Mouse (Mus musculus) lung, postnatal 10 days (tissue): ENCODE measurements at regions not wholly inside any gene's neighbourhood (a gene's known extent, or its start where the extent isn't known, plus 50 kb on each side); places are given as distances from the start of the nearest gene placed in this dataset.
A peak's percentile ranks its signal among the peaks of the same experiment; 100 is the strongest.
"Not testable (repeated sequence)": the region's sequence is repeated elsewhere in the genome, so short reads cannot be mapped to it uniquely, and the experiment has no call there.

Experiments
- DNase-seq: peaks from one replicate; pipeline ENCODE4 v3.0.0; 2021

DNA sequence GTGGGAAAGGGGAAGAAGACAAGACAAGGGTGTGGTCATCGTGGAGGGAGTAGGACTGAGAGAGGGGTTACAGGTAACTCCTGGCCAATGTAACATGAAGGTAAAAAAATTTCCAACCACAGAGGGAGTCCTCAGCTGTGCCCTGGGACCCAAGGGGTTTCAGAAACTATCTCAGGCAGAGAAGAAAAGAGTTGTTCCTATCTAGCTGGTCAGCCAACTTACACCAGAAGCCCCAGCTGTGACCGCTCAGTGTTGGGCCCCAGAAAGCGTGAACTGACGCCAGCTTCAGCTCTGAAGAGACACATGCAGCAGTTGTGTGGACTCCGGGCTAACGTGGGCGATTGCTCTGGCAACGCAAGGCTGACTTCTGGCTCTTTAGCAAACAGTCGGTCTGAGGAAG, 52.2 kb downstream of the Rhob start:
- peak; percentile 60 for DNase-seq

DNA sequence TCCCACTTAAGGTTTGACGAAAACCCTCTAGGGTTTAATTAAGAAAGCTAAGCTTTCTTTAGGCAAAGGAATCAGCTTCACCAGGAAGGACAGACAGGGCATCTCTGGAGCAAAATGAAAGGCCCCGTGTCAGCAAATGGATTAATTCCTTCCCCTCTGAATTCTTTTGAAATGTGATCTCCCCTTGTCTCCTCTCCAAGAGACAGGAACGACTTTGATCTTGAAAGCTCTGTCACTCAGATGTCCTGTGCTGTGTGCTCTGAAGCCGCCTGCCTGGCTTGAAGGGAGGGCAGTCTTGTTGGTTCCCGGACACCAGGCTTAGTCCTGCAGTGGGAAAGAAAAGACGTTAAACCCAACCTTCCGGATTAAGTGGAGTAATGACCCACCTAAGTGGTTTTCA, 52.8 kb downstream of the Rhob start:
- no peak for DNase-seq

DNA sequence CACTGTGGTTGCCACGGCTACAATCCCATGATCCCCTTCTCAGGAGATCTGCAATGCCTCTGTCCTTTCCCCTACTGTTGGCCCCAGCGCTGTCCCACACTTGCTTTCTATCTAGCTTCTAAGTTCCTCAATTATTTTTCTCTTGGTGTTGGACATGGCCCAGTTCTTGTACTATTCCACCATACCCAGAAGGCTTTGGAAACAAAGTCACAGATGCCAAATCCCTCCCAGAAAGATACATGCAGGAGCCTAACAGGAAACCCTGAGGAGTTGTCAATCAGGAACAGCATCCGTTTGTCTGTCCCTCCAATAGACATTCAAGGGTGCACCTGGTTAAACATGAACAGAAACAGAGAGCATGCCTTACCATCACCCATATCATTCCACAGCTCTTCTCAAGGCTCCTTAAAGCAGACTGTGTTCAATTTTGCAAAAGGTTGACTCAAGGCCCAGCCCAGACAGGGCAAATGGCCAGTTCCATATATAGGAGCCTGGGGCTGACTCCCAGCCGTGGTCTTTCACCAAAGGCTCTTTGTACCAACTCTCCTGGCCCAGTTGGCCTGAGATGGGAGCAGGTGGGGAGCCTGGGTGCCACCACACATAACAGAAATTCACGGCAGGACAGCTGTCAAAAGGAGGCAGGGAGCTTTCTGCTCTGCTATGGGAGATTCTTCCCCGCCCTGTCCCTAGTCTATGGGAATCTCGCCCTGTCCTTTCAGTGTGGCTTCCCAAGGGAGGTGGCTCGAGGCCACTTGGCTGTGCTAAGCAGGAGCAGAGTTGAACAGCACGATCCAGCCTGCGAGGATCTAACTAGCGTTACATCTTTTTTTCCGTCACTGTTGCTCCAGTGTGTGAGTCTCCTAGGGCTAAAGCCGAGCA, 54.6 kb downstream of the Rhob start:
- peak; percentile 71 for DNase-seq

DNA sequence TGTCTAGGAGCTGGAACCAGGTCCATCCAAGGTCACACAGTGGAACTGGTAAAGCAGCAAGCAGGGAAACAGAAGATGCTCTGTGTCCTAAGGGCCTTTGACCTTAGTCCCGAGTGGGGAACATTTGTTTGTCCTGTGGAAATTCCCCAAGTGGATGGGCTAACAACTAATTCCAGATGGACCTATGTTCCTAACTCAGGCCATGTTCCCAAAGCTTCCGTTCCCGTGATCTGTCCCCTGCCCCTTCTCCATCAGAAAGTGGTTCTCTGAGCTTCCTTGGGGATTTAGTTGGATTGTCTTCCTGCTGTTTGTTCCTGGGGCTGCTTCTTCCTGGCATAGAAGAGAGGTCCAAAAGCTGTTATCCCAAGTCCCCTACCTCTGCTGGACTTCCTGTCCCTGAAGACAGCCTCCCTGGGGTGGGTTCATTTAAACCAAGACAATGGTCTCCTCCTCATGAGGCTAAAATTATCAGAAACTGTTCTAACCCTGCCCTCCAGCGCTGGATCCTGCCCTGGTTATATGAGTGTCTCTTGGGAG, 55.8 kb downstream of the Rhob start:
- peak; percentile 48 for DNase-seq

DNA sequence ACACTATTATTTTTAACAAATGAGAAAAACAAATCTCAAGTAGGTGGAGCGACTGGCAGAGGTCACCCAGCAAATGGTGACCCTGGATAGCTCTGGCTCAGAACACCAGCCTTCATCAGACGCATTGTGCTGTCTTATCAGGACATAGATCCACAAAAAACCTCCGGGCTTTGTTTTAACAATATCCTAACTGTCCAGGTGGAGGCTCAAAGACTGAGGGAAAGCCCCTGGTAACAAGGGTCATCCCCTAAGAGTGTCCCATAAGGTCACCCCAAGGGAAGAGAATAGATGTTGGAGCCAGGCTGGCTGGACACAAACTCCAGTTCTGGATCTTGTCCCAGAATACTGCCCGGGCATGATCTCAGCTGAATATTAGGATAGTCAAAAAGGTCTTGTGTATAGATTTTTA, 56.6 kb downstream of the Rhob start:
- peak; percentile 70 for DNase-seq

DNA sequence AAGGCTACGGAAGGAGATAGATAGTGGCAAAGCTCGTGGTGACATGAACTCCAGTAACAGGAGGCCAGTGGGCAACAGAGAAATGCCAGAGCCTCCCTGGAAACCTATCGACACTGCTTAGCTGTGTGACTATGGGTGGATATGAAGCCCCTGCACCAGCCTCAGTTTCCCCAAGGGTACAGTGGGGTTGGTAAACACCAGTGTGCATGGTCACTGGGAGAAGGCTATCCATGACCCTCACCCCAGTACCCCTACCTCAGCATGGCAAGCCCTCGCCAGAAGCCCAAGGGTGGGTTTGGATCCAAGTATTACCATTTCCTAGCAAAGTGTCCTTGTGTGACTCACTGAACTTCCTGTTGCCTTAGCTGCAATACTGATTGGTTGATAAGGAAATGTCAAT, 58.5 kb downstream of the Rhob start:
- no peak for DNase-seq

DNA sequence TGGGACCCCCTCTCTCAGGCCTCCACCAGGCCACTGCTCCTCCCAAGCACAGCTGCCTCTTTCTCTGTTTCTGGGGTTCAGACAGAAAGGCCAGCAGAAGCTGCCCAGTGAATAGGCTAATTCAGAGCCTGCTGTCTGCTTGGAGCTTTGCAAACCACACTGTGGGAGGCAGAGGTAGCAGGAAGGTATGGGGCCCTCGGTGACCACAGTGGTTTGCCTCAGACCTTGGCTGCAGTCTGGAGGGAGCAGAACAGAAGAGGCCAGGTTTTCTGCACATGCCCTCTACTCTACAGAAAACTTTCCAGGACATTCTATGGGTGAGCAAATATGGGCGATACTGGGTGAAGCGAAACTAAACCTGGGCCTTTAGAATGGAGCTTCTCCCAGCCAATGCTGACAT, 59.4 kb downstream of the Rhob start:
- no peak for DNase-seq

DNA sequence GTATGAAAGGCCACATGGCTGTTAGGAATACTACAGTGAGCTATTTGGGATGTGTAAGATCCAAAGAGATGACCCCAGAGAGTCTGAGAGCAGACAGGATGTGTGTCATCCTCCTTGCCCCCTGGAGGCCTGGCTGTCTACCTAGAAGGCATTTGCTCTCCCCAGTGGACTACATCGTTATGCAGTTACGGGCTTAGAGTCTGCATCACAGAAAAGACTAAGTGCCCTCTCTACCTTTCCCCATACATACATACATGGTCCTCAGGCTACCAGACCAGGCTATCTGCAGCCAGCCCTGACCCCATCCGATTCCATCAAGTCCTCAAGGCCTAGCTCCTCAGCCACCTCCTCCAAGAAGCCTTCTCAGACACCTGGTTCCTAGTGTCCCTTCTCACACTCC, 59.9 kb downstream of the Rhob start:
- no peak for DNase-seq

DNA sequence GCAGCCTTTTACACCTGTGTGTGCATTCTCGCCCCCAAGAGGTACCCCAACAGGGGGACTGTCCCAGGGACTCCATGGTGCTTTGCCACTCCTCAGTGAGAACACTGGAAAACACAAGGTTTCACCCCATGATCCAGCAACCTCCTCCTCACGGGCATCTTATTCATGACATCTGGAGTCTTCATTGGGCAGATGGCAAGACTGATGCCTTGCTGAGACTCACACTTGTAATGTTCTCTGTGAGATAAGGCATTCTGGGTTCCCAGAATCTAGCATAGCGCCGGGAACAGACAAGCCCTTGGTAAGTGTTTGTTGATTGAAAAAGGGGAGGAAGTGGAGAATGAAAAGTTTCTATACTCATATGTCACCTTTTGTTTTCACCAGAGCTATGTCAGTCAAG, 60.3 kb downstream of the Rhob start:
- DNase-seq, result no peak

DNA sequence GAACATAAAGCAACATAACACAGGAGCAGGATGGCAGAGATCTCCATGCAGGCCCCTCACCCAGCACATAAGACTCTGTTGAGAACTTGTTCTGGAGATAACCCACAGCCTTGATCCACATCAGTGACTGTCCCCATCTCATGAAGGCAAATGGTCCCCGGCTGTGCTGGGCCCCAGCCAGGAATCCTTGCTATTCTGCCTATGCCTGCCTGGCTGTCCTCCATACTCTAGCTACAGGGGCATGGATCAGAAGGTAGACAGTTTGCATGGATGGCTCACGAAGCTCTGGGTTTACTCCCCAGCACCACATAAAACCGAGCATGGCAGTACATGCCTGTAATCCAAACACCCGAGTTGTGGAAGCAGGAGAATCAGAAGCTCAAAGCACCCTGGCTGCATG, 61.2 kb downstream of the Rhob start:
- no peak for DNase-seq

DNA sequence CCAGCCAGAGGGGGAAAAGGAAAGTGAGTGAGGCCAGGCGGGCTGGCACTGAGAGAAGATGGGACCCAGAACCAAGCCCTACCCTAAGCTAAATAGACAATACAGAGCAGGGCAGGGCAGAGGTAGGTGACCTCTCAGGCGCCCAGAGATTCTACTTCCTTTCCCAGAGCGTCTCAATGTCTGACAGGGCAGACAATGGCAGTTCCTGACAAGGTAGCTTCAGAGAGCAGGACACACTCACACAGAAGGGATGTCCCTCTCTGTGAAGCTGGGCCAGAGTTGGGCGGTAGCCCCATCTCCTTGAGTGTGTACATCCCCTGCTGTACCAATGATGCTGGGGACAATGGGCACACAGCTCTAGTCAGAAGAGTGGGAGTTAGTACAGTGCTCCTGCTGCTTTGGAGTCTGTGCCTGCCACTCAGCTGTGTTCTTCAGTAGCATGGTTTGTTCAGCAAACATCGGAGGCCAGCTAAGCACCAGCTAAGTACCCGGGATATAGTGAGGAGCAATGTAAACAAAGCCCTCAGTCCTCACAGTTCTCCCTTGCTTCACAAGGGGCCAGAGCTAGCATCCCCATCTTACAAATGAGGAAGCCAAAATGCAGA, 62.7 kb downstream of the Rhob start:
- DNase-seq, result no peak

DNA sequence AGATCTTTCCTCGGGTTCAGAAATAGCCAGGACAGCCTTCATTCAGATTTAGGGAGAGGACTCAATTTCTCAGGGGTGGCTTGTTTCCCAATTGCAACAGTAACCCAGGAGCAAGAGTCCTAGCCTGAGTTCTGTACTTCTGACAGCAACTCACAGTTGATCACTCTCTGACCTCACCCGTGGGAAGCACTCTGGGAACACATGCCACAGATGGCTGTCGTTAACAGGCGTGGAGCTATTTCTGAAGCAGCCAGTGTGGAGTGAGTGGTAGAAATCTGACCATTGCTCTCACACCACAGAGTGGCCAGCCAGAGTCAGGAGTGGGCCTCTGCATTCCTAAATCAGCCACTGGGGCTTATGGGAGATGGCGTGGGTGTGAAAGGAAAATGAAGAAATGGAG, 63.3 kb downstream of the Rhob start:
- no peak for DNase-seq

DNA sequence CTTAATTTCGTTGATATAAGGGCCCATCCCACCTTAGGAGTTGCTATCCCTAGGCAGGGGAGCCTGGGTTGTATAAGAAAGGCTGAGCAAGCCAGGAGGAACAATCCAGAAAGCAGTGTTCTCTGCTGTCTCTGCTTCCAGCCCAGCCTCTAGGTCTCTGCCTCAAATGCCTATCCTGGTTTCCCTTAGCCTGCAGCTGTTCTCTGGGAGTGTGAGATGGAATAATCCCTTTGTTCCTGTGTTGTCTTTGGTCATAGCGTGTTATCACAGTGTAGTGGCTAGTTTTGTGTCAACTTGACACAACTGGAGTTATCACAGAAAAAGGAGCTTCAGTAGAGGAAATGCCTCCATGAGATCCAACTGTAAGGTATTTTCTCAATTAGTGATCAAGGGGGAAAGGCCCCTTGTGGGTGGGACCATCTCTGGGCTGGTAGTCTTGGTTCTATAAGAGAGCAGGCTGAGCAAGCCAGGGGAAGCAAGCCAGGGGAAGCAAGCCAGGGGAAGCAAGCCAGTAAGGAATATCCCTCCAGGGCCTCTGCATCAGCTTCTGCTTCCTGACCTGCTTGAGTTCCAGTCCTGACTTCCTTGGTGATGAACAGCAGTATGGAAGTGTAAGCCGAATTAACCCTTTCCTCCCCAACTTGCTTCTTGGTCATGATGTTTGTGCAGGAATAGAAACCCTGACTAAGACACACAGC, 64.0 kb downstream of the Rhob start:
- not testable (repeated sequence) for DNase-seq

DNA sequence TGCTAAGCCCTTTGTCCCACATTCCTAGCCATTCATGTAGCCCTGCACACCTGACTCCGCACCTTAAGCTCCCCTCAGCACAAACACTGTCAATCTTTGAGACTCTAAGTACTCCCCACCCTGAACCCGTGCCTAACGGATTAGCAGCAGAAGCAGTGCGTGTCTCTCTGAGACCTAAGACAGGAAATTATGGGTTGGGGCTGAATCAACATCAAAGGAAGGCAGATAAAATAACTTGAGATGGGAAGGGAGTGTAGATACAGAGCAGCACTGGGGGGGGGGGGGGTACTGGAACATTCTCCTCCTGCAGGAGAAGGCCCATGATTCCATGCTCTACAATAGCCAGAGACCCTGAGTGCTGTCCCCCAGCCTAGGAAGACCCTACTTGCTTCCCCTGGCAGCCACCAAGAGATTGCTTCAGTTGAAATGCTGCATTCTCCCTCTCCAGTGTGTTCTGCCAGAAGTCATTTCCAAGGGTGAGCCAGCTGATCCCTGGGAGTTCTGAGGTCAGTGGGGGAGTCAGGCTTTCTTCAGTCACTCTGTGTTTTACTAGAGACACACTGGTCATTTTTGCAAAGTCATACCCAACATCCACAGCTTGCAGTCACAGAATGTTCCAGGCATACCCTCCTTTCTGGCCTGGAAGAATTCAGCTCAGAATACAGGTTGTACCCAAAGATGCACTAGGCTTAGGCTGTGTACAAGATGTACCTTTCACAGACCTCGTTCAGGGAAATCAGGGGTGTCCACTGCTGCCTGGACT, 71.4 kb downstream of the Rhob start:
- peak; percentile 62 for DNase-seq

DNA sequence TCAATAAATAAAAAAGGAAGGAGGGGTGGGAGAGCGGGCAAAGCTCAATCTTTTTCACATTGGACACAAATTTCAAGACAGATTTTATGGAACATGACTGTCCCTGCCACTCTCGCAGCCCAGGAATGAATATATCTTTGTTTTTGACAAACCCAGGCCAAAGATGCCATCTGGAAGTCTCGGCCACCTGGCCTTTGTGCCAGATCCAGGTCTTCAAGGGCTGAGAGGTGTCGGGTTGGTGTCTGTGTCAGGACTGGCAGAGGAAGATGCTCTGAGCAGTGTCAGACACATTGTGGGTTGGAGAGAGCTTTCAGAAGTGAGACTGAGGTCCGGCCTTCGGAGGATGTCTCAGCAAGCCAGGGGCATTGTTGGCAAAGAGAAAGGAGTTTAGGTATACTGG, 75.3 kb downstream of the Rhob start:
- no peak for DNase-seq

DNA sequence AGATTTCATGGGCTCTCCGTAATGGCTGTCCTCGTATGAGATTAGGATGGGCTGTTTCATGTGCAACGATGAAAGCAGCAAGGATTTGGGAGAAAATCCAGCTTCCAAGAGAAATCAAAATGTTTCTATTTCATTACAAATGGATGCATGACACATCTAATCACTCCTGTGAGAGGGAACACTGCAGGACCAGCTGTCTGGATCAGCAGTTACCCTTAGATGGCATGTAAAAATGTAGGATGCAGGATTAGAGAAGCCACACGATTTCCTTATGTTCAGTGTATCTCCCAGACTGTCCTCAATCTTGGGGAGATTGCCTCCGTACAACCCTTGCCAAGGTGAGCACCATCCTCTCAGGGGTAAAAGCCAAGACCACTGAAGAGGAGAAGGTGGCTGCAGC, 77.1 kb downstream of the Rhob start:
- no peak for DNase-seq

DNA sequence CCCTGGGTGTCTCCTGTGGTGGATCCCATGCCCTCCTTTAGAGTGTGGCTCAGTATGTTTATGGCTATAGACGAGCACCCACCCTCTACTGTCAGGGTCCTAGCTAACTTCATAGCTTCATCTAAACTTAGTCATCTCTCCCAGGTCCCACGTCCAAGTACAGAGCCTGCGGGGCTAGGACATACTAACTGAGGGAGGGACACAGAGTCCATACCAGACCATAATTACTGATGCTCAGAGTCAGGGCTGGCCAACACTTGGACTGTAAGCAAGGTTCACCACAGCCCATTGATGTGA, 78.6 kb downstream of the Rhob start:
- DNase-seq, result no peak

DNA sequence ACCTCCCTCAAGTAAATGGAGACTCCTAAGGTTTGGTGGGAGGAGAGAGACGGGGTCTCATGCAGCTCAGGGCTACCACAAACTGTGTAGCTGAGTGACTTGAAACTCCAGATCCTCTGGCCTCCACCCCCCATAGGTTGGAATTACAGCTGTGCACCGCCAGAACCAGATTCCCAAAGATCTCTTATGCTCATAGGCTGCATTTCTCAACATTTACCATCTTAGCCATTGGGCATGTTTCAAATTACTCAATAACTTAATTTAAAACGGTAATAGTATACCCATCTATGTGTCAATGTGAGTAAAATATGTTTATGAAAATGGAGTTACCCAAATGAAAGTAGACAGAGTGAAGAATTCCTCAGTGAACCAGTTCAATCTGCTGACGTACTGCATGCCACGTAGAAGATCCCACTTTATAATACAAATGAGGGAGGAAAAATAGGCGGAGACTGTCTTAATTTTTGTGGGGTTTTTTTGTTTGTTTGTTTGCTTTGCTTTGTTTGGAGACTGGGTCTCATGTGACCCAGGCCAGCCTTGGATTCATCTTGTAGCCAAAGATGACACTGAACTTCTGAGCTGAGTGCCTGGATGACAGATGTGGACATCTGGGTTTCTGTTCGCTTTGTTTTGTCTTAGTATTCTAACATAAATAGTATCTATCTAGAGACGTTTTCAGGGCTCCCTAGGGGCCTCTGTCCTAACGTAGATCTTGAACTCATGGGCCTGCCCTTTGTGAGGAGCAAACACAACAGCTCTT, 79.1 kb downstream of the Rhob start:
- DNase-seq, result no peak

DNA sequence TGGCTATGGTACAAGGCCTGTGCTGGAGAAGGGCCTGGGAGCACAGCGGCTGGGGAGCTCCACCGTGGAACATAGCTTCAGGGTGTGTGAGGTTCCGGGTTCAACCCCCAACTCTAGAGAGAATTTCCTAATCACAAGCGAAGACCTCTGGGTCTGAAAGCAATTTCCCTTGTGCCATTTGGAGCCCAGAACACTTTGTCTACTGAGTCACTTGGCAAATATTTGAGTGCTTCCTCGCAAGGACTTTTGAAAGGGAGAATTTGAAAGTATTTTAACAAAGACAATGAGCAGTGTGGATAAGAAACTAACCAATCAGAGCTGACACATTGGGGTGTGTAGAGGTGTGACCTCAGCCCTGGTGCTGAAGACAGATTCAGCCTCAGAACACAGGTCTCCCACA, 80.9 kb downstream of the Rhob start:
- no peak for DNase-seq

DNA sequence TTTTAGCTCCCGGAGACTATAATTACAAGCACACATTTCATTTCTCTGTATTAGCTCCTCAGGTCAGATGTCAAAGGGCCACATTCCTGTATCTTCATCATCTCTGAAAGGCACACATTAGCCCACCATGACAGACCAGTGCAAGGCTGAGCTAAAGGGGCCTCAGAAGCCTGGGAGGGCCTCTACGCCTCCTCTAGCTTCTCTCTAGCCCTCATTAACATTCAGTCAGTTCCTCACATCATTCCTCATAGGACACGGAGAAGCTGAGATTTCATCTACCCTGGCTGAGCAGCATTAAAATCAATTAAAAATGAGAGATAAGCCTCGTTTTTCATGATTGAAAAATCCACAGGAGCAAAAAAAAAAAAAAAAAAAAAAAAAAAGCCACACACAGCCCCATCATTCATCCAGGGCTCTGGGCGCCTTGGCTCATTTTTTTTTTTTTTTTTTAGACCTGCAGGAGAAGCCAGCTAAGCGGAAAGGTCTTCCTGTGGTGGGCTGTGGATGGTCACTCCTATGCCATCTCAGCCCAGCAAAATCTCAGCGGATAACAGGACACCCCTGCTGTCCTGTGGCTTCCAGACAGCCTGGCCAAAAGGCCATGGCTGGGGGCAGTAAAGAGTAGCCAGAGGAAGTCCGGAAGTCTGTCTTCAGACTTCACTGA, 82.5 kb downstream of the Rhob start:
- no peak for DNase-seq

DNA sequence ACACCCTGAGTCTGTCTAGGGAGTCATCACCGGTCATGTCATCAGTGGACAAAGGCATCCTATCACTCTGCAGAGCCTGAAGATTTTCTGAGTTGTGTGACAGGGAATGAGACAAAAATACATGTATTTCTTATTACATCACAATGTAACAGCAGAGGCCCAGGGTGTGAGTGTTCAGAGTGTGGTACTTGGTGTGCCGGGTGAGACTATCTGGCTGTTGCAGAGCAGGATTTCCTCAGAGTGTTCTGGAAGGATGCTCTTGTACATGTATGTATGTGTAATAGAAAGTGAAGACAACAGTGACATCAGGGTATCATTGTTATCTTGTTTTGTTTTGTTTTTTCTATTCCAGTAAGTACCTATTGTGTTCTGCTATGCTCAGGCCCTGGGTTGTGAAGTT, 87.7 kb downstream of the Rhob start:
- no peak for DNase-seq
